Mouse (Mus musculus) c-Kit-negative CD71-positive TER-119-positive erythroid progenitor cells, embryonic 14.5 days (primary cell): ENCODE data around the gene Nfatc3.

ENCODE experiments used
- DNase-seq: peaks from one replicate; pipeline ENCODE4 v3.0.0-alpha.2; 2013; ENCODE audit warnings: low read depth, low spot score

Nfatc3 gene

DNA sequence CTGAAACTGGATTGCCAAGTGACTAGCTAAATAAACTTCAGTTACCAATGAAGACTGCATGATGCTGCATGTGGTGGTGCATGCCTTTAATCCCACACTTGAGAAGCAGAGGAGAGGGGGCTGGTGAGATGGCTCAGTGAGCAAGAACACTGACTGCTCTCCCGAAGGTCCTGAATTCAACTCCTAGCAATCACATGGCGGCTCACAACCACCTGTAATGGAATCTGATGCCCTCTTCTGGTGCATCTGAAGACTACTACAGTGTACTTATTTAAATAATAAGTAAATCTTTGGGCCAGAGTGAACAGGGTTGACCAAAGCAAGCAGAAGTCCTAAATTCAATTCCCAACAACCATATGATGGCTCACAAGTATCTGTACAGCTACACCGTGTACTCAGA, 64.8 kb downstream of the Nfatc3 start:
- no peak for DNase-seq

DNA sequence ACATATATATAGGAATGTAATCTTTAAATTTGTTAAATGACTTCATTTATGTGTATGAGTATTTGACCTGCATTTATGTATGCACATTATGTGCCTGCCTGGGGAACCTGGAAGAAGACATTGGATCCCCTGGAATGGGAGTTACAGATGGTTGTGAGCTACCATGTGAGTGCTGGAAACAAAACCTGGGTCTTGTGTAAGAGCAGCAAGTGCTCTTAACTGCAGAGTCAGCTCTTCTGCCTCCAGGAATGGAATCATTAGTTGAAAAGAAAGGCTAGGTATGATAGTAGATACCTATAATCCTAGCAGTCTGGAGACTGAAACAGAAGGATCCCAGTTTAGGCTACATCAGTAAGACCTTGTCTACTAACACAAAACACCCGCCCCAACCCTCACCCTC, 67.4 kb downstream of the Nfatc3 start:
- no peak for DNase-seq

DNA sequence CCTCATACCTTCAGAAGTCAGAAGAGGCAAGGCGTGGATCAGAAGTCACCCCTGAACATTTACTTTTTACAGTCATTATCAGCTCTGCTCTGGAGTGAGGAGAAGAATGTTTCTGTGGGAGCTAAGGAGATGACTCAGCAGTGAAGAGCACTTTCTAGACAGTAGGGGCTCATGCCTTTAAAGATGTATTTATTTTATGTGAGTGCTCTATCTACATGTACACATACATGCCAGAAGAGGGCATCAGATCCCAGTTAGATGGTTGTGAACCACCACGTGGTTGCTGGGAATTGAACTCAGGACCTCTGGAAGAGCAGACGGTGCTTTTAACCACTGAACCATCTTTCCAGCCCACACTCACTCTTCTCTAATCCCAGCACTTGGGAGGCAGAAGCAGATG, 68.4 kb downstream of the Nfatc3 start:
- DNase-seq = no peak

DNA sequence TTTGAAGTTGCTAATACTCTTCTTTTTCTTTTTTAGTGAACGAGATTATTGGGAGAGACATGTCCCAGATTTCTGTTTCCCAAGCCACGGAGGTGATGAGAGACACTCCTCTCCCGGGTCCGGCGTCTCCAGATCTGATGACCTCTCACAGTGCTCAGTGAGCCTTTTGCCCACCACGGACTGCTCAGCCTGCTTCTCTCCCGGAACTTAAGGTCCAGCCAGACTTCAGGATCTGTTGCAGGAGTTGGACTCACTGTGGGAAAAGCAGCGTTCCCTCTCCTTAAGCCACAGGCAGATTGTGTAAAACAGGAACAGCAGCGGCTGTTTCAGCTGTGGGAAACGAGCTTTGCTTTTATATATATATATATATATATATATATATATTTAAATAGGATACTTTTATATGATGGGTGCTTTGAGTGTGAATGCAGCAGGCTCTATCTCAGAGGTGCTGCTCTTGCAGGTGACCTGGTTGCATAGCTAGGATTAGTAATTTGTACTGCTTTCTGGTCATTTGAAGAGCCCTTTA, 69.3 kb downstream of the Nfatc3 start:
- DNase-seq = no peak

DNA sequence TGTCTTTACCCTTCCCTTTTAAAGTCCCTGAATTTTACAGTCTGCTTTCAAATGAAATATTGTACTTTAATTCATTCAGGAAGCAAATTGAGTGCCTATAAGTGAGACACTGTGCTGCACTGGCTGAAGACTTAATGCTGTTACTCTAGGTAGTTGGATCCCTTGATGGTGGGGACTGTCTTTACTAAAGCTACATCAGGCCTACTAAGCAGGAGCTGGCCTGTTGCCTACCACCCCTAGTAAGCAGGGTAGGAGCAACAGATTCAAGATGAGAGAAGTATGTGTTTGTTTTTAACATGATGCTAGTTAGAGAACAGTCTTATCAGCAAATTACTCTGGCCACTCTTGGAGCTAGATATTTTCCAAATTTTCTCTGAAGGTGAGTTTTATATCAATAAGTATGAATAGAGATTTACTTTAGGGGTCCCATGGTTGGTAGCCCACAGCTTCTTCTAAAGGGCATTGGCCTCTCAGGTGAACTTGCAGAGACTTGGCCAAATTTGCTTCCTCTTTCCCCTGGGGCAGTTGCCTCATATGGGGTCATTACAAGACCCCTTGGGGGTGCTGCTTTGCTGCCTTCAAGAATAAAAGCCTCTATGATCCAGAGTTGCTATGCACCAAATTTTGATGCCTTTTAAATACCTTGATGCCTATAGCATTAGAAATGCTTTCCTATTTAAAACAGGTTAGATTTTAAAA, 70.7 kb downstream of the Nfatc3 start:
- no peak for DNase-seq

DNA sequence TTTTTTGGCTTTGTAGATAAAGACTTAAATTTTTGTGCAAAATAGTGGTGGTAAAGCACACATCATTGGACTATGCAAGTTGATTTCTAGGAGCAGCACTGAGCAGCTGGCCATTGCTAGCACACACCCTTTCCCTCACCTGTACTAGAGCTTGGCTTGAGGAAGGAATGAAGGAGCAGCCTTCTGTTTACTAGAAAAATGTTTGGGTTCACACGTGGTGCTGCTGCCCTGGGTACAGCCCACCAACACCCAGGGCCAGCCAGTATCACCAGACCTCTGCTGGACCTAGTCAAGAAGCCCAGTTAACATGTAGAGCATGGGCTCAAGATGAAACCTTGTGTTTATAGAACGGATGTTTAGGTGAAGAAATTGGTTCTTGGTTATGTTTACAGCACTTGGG, 71.4 kb downstream of the Nfatc3 start:
- DNase-seq = no peak

DNA sequence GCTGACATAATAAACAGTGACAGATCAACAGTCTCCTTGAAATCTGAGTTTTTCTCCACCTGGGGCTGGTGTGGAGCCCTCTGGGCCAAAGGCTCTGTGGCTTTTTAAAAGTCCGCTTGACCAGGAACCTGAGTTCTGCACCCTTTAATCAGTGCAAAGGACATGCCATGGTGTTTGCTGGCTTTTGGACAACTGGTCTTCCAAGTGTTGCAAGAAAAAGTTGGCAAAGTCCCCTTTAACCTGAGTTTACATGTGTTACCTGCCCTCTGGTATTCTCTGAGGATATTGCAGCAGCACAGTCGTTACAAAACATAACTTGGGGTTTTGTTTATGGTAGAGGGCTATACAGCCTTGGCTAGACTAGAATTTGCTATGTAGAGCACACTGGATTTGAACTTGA, 71.9 kb downstream of the Nfatc3 start:
- DNase-seq = no peak

DNA sequence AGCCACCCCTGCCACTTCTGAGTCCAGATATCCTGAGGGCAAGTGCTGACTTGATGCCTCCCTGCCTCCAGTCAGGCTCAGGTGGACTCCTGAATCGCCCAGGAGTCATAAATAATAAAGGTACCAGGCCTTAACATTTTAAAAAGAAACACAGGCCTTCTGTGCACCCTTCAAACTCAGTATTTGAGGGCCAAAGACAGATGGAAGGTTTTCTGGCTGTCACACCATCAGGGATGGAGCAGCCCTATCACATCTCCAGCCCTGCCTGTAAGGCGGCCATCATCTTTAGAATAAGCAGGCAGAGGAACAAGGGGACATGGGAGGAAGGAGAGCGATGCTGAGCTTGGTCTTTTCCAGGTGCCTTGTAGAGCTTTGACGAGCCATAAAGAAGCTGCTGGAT, 72.4 kb downstream of the Nfatc3 start:
- DNase-seq = no peak

DNA sequence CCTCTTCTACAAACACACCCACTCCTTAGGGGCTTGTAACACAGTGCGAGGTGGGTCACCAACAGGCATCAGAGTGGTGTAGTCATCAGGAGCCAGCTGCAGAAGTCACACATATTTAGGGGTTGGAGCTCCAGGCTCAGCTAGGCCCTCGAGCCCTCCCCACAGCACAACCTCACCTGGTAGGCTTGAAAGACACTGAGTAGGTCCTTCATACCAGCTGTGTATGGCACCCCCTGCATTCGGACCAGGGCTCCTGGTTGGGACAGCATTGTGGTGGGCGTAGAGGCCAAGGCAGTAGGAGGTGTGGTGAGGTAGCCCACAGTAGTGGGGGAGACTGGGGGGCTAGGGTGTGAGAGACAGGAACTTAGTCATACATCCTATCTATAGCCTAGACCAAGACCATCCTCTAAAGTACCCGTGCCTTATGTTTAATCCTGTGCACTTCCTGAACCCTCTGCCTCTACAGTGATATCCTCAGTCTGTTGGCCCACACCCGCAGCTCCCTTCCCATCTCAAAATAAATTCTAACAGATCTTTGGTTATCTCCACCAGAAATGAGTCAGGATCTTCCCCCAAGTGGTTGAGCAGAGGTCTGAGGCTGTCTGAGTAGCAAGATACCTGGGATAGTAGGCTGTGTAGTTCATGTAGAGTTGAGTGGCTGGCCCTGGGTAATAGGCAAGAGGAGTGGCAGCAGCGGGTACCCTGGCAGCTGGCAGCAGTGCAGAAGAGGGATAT, 73.0 kb downstream of the Nfatc3 start:
- no peak for DNase-seq

DNA sequence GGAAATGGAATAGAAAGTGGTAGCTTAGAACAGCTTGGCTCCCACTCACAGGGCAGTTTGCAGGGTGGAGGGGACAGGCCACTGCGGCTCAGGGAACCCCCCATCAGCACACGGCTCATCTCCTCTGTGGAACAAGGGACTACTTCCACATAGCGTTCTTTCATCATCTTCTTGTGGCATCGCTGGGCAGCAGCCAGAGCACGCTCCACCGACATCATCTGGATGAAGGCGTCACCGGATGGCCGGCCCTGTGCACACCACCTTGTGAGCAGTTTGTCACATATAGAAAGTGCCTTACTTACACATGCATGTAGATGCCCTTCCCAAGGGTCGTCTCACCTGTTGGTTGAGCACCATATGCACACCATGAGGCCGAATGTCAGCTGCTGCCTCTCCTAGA, 73.7 kb downstream of the Nfatc3 start:
- no peak for DNase-seq

DNA sequence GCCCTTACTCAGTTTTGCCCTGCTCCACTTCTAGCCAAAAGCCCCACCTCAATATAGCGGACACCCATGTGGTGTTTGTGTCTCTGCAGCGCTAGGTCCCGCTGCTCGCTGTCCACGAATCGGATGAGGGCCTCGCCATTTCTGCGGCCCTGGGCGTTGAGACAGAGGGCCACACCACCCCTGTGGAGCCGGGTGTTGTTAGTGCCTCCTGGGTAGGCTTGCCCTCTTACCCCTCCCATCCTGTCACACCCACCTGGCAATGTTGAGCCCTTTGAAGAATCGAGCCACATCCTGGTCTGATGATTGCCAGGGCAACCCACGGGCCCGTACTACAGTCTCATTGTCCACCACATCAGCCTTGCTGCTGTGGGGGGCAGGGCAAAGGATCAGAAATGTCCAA, 74.9 kb downstream of the Nfatc3 start:
- no peak for DNase-seq

DNA sequence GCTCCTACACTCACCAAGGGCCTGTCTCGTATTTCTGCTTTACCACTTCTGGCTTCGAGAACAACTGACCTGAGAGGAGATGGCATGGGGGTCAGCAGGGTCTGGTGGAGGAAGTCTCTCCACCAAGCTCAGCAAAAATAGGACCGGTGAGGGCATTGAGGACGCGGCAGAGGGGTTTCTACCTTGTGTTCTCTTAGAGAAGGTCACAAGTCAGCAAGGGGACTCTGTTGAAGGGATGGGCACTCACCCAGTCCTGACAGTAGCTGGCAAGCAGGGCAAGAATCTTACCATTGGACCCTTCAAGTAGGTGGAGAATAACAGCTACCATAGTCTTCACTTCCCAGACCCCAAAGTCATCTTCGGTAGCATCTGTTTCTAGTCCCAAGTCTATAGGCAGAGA, 75.3 kb downstream of the Nfatc3 start:
- DNase-seq = no peak

DNA sequence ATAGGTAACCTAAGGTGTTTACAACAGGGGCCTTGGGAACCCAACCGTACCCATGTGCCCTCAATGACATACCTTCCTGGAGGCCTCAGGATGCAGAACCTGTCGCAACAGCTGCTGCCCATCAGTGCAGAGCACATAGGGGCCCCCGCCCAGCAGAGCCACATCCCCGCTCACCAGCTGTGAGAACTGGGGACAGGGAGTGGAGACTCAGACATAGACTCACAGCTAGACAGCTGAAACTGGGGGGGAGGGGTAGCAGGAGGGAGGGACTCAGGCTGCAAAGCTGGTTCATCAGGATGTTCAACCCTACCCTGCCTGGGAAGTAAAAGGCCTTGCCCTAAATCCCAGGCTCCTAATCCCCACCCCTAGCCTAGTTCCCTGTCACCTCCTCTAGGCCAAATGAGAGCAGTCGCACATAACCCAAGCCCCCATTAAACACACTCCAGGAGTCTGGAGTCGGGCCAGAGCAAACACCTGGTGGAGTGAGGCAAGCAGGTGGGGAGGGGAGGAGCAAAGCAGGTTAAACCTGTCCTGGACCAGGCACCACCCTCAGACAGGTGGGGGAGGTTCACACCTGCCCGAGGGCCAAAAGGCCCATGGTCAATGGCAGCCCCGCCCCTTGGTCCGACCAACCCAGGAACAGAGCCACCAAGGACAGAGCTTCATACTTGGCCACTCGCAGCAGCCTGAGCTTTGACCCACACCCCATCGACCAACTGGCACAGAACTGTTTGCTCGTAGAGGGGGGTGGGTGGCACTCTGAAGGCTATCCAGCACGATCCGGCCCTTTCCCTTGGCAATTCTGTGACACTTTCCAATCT, 76.3 kb downstream of the Nfatc3 start:
- DNase-seq = no peak

DNA sequence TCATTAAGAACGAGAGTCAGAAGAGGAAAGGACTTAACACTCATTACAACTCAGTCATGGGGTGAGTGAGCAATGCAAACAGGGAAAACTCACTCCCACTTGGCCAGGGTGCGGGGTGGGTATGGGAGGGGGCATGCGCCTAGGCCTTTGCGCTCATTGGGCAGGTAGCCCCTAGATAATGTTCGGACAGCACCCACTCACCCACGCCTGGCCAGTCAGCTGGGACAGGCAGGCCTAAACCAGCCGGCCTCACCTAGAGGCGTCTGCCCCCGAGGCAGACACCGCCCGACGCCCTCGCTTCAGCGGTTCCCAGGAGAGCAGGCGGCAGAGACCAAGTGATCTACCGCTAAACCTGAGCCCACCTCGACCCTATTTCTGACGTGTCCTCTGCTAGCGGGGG, 77.0 kb downstream of the Nfatc3 start:
- no peak for DNase-seq

DNA sequence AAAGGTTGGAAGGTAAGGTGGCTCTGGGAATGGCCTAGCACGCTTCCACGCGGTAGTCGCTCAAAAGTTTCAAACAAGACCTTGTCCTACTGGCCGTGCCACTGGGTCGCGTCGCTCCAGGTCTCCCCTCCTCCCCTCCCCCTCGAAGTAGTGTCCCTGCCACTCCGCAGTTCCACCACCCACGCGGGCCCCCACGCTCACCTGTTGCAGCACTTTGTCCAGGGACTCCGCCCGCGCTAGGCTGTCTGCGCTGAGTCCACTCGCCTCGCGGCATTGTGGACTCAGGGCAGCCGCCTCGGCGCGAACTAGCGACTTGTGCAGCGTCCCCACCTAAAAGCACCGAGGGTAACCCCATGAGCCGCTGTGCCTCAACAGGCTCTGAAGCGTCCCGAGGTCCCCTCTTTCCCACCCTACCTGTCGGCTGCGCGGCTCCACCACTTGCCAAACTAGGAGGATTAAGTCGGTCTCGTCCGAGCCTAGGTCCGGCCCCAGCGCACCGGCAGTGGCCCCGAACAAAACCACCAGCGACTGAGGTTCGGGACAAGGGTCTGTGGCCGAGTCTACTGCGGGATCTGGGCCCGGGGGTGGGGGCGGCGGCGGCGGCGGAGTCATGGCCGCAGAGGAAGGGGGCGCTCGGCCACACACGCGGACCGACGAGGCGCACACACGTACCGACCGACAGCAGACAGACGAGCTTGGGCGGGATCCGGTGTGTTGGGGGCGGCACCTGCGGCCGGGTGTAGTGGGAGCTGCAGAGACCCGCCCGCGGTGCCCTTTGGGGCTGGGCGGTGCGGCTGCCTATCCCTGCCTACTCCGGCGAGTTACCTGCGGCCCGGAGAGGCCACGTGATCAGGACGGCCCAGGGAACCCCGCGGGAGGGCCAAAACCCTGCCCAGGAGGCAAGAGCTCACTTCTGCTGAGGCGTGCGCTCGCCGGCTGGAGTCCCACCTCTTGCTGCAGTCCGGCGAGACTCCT, 77.8 kb downstream of the Nfatc3 start, which contains the start of gene Esrp2:
Gene Esrp2, minus strand, starts transcription at position 819 of the 975 bp plus-strand sequence.
- no peak for DNase-seq

DNA sequence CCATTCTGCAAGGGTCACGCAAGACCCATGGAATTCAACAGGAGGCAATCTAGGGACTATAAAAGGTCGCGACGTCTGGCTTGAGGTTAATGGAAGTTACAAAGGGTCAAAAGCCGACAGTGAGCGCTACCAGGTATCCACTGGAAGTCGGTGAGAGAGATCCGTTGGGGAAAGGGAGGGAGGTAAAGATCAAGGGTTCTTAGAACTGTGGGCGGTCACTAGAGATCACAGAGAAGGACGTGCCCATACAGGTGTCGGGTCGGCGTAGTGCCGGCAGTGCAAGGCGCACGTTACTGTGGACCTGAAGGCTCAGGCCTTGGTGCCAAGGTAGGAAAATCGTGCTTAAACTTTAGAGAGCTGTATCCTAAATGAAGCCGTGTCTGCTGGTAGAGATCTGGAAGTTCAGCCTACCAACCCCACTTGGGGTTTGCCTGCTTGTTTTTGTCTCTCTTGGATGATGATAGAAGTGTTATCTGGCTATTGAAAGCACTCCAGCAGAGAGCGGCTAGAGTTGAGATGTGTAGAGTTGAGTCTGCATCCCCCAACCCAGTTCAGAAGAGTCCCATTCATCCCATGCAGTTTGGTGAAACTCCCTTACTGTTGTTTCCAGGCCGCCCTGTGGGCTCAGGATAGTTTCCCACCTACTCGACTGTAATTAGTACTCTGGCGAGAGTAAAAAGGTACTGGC, 78.7 kb downstream of the Nfatc3 start:
- DNase-seq = no peak

DNA sequence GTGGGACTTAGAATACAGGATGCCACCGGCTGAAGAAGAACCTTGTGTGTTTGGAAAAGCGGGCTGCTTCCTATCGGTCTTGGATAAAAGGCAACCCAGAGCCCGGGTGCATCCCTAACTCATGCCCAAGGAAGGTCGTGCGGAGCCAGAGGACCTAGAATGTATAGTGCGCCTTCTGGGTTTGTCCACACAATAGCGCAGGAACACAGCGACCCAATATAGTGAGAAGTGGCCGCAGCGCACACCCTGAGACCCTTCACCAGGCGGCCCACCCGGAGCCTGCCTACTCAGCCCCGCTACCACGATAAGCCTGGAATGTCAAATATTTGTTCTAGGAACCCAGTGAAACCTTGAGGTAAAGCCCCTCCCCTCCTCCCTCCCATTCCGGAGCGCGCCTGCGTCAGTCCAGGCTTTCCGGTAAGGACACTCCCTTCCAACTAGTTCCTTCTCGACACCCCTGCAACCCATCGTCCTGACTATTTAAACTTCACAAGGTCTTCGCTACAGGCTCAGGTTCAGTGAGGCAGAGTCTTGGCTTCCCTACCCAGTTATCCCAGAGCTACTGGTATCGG, 79.4 kb downstream of the Nfatc3 start:
- no peak for DNase-seq

DNA sequence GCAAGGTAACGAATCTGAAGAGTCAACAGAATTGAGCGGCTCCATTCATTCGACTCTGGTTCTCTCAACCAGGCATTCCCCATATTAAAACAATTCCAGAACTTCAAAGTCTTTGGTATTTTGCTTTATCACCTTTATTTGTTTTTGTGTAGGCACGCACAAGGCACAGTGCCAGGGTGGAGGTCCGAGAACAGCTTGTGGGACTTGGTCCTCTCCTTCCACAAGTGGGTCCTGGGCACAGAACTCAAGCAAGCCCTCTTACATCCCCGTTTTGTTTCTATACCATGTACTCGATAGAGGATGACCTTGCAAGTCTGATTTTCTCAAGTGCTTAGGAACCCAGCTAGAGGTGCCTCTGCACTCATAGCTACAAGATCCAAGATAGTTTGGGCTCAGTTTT, 80.0 kb downstream of the Nfatc3 start:
- no peak for DNase-seq

DNA sequence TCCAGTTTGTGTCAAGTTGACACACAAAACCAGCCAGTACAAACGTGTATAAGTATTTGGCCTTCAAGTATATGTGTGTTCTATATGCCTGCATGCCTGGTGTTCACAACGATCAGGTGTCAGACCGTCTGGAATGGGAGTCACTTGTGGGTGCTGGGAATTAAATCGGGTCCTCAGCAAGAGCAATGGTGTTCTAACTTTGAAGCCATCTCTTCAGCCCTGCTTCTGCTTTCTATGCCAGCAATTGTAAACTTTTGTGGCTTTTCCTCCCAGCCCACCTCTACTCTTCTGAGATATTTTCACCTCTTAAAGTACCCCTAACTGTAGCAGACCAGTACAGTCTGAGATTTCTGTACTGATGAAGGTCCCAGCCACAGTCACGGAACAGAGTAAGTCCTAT, 81.6 kb downstream of the Nfatc3 start:
- no peak for DNase-seq

DNA sequence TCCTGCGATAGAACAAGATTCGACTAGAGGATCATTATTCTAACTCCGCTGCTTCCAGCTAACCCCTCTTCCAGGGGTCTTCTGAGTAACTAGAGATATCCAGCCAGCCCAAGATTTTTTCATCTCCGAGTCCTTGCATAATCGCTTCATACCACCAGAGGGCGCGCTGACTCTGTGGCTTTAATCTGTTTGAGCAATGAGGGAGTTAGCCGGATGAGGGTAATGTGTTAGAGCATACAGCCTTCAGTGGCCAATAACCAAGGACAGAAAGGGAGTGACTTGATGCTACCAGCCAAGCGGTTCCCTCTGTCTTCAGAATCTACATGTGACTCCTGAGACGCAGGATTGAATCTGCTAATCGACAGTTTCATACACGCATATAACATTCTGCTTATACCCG, 82.1 kb downstream of the Nfatc3 start:
- peak; percentile 63 for DNase-seq
